Mouse (Mus musculus): Measurements from ENCODE around the gene Wdtc1. TPM values are rescaled to one million over a fixed set of nuclear protein-coding genes. Genes with fewer than 3 reads are reported as not detected.
A peak's percentile ranks its signal among the peaks of the same experiment; 100 is the strongest.

The Wdtc1 gene
- total RNA-seq, 2 experiments from 2014 or later = 78.8 to 82.5 TPM

GRCm38 (mm10) chr4:133388781-133389552, 35.7 kb upstream of the Wdtc1 start:
- no peak for TF ChIP-seq CTCF (conservative IDR thresholded peaks at IDR 0.05)
- no peak overlapping the region for H3K4me3 ChIP-seq
- DNase-seq (ENCODE audit: low spot score in 2 of 2) = no peak
- peak overlapping the region; percentile 87; the same call in 1 of the 2 replicates for H3K27ac ChIP-seq

GRCm38 (mm10) chr4:133387053-133387452, 33.8 kb upstream of the Wdtc1 start:
- H3K27ac ChIP-seq = no peak overlapping the region
- no peak overlapping the region for H3K4me3 ChIP-seq
- no peak for DNase-seq (ENCODE audit: low spot score in 2 of 2)
- no peak for TF ChIP-seq CTCF (conservative IDR thresholded peaks at IDR 0.05)

GRCm38 (mm10) chr4:133386061-133386797, 32.9 kb upstream of the Wdtc1 start:
- DNase-seq (ENCODE audit: low spot score in 2 of 2) = no peak
- peak overlapping the region; percentile 28; the same call in 1 of the 2 replicates for H3K27ac ChIP-seq
- no peak overlapping the region for H3K4me3 ChIP-seq
- no peak for TF ChIP-seq CTCF (conservative IDR thresholded peaks at IDR 0.05)

- DNase-seq (ENCODE audit: low spot score in 2 of 2) = no peak
- peak overlapping the region; percentile 6; the same call in 1 of the 2 replicates for H3K27ac ChIP-seq
- H3K4me3 ChIP-seq = no peak overlapping the region
- TF ChIP-seq CTCF (conservative IDR thresholded peaks at IDR 0.05) = no peak
Measured at GRCm38 (mm10) chr4:133381141-133381540, 27.9 kb upstream of the Wdtc1 start.

- no peak for TF ChIP-seq CTCF (conservative IDR thresholded peaks at IDR 0.05)
- DNase-seq (ENCODE audit: low spot score in 2 of 2) = no peak
- Histone ChIP-seq H3K27ac (peak overlapping the region; percentile 6; the same call in 1 of the 2 replicates), H3K4me3 (no peak overlapping the region)
Measured at GRCm38 (mm10) chr4:133380532-133380931, 27.3 kb upstream of the Wdtc1 start.

GRCm38 (mm10) chr4:133379861-133380260, 26.6 kb upstream of the Wdtc1 start:
- Histone ChIP-seq H3K27ac (0 out of 2 replicates have a peak overlapping the region, but pooled peaks have one; percentile 6), H3K4me3 (no peak overlapping the region)
- TF ChIP-seq CTCF (conservative IDR thresholded peaks at IDR 0.05) = no peak
- DNase-seq (ENCODE audit: low spot score in 2 of 2) = no peak

- Histone ChIP-seq H3K27ac (peak overlapping the region; percentile 77), H3K4me3 (no peak overlapping the region)
- no peak for TF ChIP-seq CTCF (conservative IDR thresholded peaks at IDR 0.05)
- no peak for DNase-seq (ENCODE audit: low spot score in 2 of 2)
Measured at GRCm38 (mm10) chr4:133379046-133379347, 25.7 kb upstream of the Wdtc1 start.

GRCm38 (mm10) chr4:133378236-133379045, 25.2 kb upstream of the Wdtc1 start:
- no peak overlapping the region for H3K4me3 ChIP-seq
- H3K27ac ChIP-seq = peak overlapping the region; percentile 77
- TF ChIP-seq CTCF (conservative IDR thresholded peaks at IDR 0.05) = no peak
- peak in 1 of 2 experiments; percentile 45 for DNase-seq (ENCODE audit: low spot score in 2 of 2)

GRCm38 (mm10) chr4:133375812-133376577, 22.7 kb upstream of the Wdtc1 start:
- DNase-seq (ENCODE audit: low spot score in 2 of 2) = no peak
- Histone ChIP-seq H3K27ac (peak overlapping the region; percentile 46; the same call in 1 of the 2 replicates), H3K4me3 (no peak overlapping the region)
- no peak for TF ChIP-seq CTCF (conservative IDR thresholded peaks at IDR 0.05)

- TF ChIP-seq CTCF (conservative IDR thresholded peaks at IDR 0.05) = no peak
- DNase-seq (ENCODE audit: low spot score in 2 of 2) = no peak
- H3K4me3 ChIP-seq = peak overlapping the region; percentile 95; the same call in 1 of the 2 replicates
- H3K27ac ChIP-seq = peak overlapping the region; percentile 98; the same call in 1 of the 2 replicates
Measured at GRCm38 (mm10) chr4:133374011-133374410, 20.7 kb upstream of the Wdtc1 start.

GRCm38 (mm10) chr4:133372278-133372665, 19.0 kb upstream of the Wdtc1 start:
- Histone ChIP-seq H3K4me3 (peak overlapping the region; percentile 95), H3K27ac (peak overlapping the region; percentile 98)
- no peak for DNase-seq (ENCODE audit: low spot score in 2 of 2)
- no peak for TF ChIP-seq CTCF (conservative IDR thresholded peaks at IDR 0.05)

All from layer of hippocampus, adult 2 months (tissue).